Mouse (Mus musculus) ovary, adult 10 weeks (tissue): ENCODE data around the gene Fli1. TPM values are rescaled to one million over a fixed set of nuclear protein-coding genes. Genes with fewer than 3 reads are reported as not detected.

ENCODE experiments used
- polyA plus RNA-seq: library from polyadenylated mRNA; stranded (reverse); fragments of 350-450 nt; fragmentation: Illumina TruSeq; extraction: RNeasy Lipid Tissue Mini Kit (QIAGEN cat#74804); gene quantifications from one replicate; pipeline ENCODE4 v1.2.3, GENCODE M21; 2014

The Fli1 gene
- polyA plus RNA-seq, result 21.1 TPM

DNA sequence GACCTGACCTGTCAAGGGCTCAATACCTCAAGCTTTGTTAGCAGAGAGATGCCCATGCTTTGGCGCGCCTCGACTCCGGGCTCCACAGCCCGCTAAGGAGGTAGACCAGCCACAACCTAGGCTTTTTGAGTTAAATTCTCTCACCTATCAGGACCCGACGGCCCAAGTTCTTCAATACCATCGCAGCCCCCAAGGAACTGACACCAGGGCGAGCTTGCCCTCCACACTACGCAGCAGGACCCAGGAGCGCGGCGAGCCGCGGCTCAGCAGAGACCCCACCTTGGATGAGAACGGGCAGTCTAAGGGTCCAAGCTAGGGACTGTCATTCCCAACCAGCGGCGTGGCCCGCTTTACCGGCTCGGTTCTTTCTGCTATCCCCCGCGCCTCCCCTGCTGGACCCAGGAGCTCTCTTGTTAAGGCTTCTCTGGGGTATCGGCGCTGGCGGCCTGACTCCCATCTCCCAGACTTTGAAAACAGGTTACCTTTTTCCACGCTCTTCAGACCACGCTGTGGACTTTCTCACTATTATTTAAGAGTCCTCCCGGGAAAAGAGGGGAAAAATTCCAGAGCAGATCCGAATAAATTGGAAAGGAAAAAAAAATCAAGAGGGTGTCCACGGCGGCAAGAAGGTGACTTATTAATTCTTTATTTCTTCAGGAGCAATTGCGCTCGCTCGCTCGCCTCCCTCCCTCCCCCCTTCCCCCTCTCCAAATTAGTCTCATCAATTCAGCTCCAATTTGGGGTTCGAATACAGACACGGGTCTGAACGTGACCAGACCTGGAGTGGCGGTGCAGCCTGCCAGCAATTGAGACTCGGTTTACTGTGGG is at the start of gene Fli1:
TSS of gene Fli1 (minus strand) at position 650 of the 828 bp plus-strand sequence.

Other genes with a start within 250 kb of the Fli1 start
- 0.54 TPM for gene Kcnj5, start 198.5 kb downstream of the Fli1 start, polyA plus RNA-seq
- not detected for gene Kcnj1, start 170.4 kb downstream of the Fli1 start, polyA plus RNA-seq
- 40.1 TPM for gene Ets1, start 93.4 kb upstream of the Fli1 start, polyA plus RNA-seq